Mouse (Mus musculus): Measurements from ENCODE around the gene Gm20828. TPM values are rescaled to one million over a fixed set of nuclear protein-coding genes. Genes with fewer than 3 reads are reported as not detected.

The Gm20828 gene
- total RNA-seq (2023; ENCODE audit: inconsistent age) = not detected in 4 replicates

GRCm38 (mm10) chrY:11199274-11199673, at the start of gene Gm20828:
TSS of gene Gm20828 (minus strand) at chrY:11199374.

